Mouse (Mus musculus) urinary bladder, adult 18-20 months (tissue): Measurements from ENCODE around the gene Mup4.
"Not testable (repeated sequence)": the region's sequence is repeated elsewhere in the genome, so short reads cannot be mapped to it uniquely, and the experiment has no call there.

Experiments used
- DNase-seq, 2 experiments: peaks; one replicate each; pipeline ENCODE4 v3.0.0; 2022; ENCODE audit warnings: low spot score in 2 of 2, mixed read lengths in 2 of 2

Gene Mup4

GRCm38 (mm10) chr4:59960610-59961009 is at the start of gene Mup4:
TSS of gene Mup4 (minus strand) at chr4:59960710.
- DNase-seq = no peak

GRCm38 (mm10) chr4:59997894-59998293 is 37.4 kb upstream of the Mup4 start:
- DNase-seq = not testable (repeated sequence)

GRCm38 (mm10) chr4:59963405-59964344 is 3.2 kb upstream of the Mup4 start, which contains the start of gene Mup6:
TSS of gene Mup6 (plus strand) at chr4:59964294.
- no peak for DNase-seq

- no peak for DNase-seq
Measured at GRCm38 (mm10) chr4:59937543-59937942, 23.0 kb downstream of the Mup4 start.

GRCm38 (mm10) chr4:59932505-59933281 is 27.8 kb downstream of the Mup4 start:
- no peak for DNase-seq

- DNase-seq = peak in 1 of 2 experiments; percentile 54
Measured at GRCm38 (mm10) chr4:59928347-59928746, 32.2 kb downstream of the Mup4 start.

- no peak for DNase-seq
Measured at GRCm38 (mm10) chr4:59927666-59928065, 32.8 kb downstream of the Mup4 start.

- DNase-seq = no peak
Measured at GRCm38 (mm10) chr4:59925082-59925481, 35.4 kb downstream of the Mup4 start.

- no peak for DNase-seq
Measured at GRCm38 (mm10) chr4:59917966-59918365, 42.5 kb downstream of the Mup4 start.

GRCm38 (mm10) chr4:59914608-59915403 is 45.7 kb downstream of the Mup4 start, which contains the start of gene Slc46a2:
TSS of gene Slc46a2 (minus strand) at chr4:59915056.
- no peak for DNase-seq

- no peak for DNase-seq
Measured at GRCm38 (mm10) chr4:59908785-59909184, 51.7 kb downstream of the Mup4 start.

- DNase-seq = no peak
Measured at GRCm38 (mm10) chr4:59907657-59908230, 52.8 kb downstream of the Mup4 start.

- DNase-seq = no peak
Measured at GRCm38 (mm10) chr4:59907092-59907491, 53.4 kb downstream of the Mup4 start.
